ENCODE assay signal across 8 mouse cellular contexts in the genomic region with DNA sequence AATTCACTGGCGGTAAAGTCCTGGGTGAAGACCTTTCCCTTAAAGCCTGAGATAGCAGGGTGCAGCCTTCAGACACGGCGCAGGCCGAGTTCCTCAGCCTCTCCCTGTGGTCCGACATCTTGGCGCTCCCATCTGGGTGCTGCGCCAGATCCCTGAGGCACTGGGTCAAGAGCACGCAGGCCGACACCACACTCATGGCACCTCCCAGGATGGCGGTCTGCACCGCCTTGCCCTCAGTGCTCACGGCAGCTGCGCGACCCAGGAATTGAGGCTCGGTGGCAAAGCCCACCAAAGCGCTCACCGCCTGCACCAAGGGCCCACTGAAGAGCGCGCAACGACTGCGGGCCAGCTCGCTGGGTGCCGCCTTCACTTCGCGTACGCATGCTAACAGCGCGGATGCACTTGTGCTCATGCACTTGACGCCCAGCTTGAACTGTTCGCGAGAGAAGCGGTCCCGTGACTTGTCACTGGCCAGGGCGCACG. TPM values are rescaled to one million over a fixed set of nuclear protein-coding genes. Genes with fewer than 3 reads are reported as not detected.
A peak's percentile ranks its signal among the peaks of the same experiment; 100 is the strongest.
DNase-seq lines count a peak whose midpoint lies in the region; ATAC-seq and TF ChIP-seq lines count a peak whose summit lies in the region.

No protein-coding gene starts in this region.

- peaks cover 16% of the 10 kb centered on the region for H3K4me1 ChIP-seq in kidney, postnatal 0 days (replicated peaks; ENCODE audit: insufficient read depth, low read length)
- H3K4me1 ChIP-seq in forebrain, embryonic 13.5 days: peaks cover 63% of the 10 kb centered on the region
- peaks cover 48% of the 10 kb centered on the region for H3K4me1 ChIP-seq in intestine, embryonic 16.5 days (ENCODE audit: control insufficient read depth, insufficient read depth, low read length)
- peaks cover 48% of the 10 kb centered on the region for H3K4me1 ChIP-seq in midbrain, embryonic 14.5 days (ENCODE audit: control insufficient read depth, insufficient read depth, low read length)

- peak overlapping the region; percentile 87 for H3K9ac ChIP-seq in kidney, postnatal 0 days (ENCODE audit: low read depth, low read length)
- no peak overlapping the region for H3K9ac ChIP-seq in forebrain, embryonic 13.5 days
- H3K9ac ChIP-seq in intestine, embryonic 16.5 days (ENCODE audit: low read depth, low read length): peak overlapping the region; percentile 93
- no peak overlapping the region; the same call in 1 of the 2 replicates for H3K9ac ChIP-seq in midbrain, embryonic 14.5 days (replicated peaks; ENCODE audit: low read length)

- H3K27me3 ChIP-seq in kidney, postnatal 0 days (ENCODE audit: insufficient read depth, low read length): no peaks in the 10 kb centered on the region
- no peaks in the 10 kb centered on the region for H3K27me3 ChIP-seq in forebrain, embryonic 13.5 days
- no peaks in the 10 kb centered on the region for H3K27me3 ChIP-seq in intestine, embryonic 16.5 days (replicated peaks; ENCODE audit: control insufficient read depth, insufficient read depth, low read length)
- H3K27me3 ChIP-seq in midbrain, embryonic 14.5 days (ENCODE audit: control insufficient read depth, insufficient read depth, low read length): no peaks in the 10 kb centered on the region

- intact Hi-C loops in left cerebral cortex, postnatal 36 days (cut with DNase I): loop anchor here (10.0 kb wide), 2 partner anchors 217 to 317 kb away; no protein-coding TSS in a partner anchor

- no peak for DNase-seq in kidney, postnatal 0 days (ENCODE audit: low spot score)
- no peak for DNase-seq in kidney, adult 11 months
- DNase-seq in ZHBTc4 (ENCODE audit: low read depth, low spot score): peak; percentile 76
- no peak for DNase-seq in midbrain, embryonic 14.5 days
- DNase-seq in left cerebral cortex, postnatal 36 days (ENCODE audit: low spot score in 2 of 2): no peak
- DNase-seq in urinary bladder, postnatal 4 days (ENCODE audit: low spot score in 2 of 2): no peak

- no peak for ATAC-seq in kidney, postnatal 0 days (replicated peaks; ENCODE audit: low FRiP score, low read depth)
- no peak for ATAC-seq in forebrain, embryonic 13.5 days
- ATAC-seq in intestine, embryonic 16.5 days: no peak
- no peak for ATAC-seq in midbrain, embryonic 14.5 days (ENCODE audit: low FRiP score, low TSS enrichment)

- H3K36me3 ChIP-seq in kidney, postnatal 0 days (ENCODE audit: insufficient read depth, low read length): 0 out of 2 replicates have a peak, but pooled peaks cover 3% of the 10 kb centered on the region
- peaks cover 16% of the 10 kb centered on the region for H3K36me3 ChIP-seq in forebrain, embryonic 13.5 days (ENCODE audit: poor library complexity, severe bottlenecking)
- H3K36me3 ChIP-seq in intestine, embryonic 16.5 days (ENCODE audit: control insufficient read depth, insufficient read depth, low read length): 0 out of 2 replicates have a peak, but pooled peaks cover 2% of the 10 kb centered on the region
- H3K36me3 ChIP-seq in midbrain, embryonic 14.5 days (ENCODE audit: control insufficient read depth, insufficient read depth, low read length): peaks cover 8% of the 10 kb centered on the region; the same call in 1 of the 2 replicates

- peak overlapping the region; percentile 65 for H3K4me3 ChIP-seq in kidney, postnatal 0 days (replicated peaks; ENCODE audit: low read depth, low read length)
- peak overlapping the region; percentile 75 for H3K4me3 ChIP-seq in forebrain, embryonic 13.5 days
- H3K4me3 ChIP-seq in intestine, embryonic 16.5 days (ENCODE audit: low read length): peak overlapping the region; percentile 83
- peak overlapping the region; percentile 74 for H3K4me3 ChIP-seq in midbrain, embryonic 14.5 days (replicated peaks; ENCODE audit: low read depth, low read length)

- H3K27ac ChIP-seq in kidney, postnatal 0 days: peak overlapping the region; percentile 97
- H3K27ac ChIP-seq in forebrain, embryonic 13.5 days: no peak overlapping the region
- peak overlapping the region; percentile 99 for H3K27ac ChIP-seq in intestine, embryonic 16.5 days (ENCODE audit: low read length)
- peak overlapping the region; percentile 93 for H3K27ac ChIP-seq in midbrain, embryonic 14.5 days (replicated peaks; ENCODE audit: low read depth, low read length)

- peak overlapping the region; percentile 91 for H3K4me2 ChIP-seq in kidney, postnatal 0 days (ENCODE audit: low read length)
- peak overlapping the region; percentile 90 for H3K4me2 ChIP-seq in forebrain, embryonic 13.5 days
- peak overlapping the region; percentile 89 for H3K4me2 ChIP-seq in intestine, embryonic 16.5 days (ENCODE audit: low read depth, low read length)
- peak overlapping the region; percentile 90 for H3K4me2 ChIP-seq in midbrain, embryonic 14.5 days (ENCODE audit: low read length)

- no peak for TF ChIP-seq CTCF in kidney, postnatal 0 days (IDR thresholded peaks at IDR 0.05; ENCODE audit: low read depth)

- 83% methylated on average over 35 of the region's 35 CpGs for WGBS in kidney, postnatal 0 days
- WGBS in forebrain, embryonic 13.5 days: 95% methylated on average over 35 of the region's 35 CpGs
- WGBS in intestine, embryonic 16.5 days: 84% methylated on average over 35 of the region's 35 CpGs
- WGBS in midbrain, embryonic 14.5 days: 93% methylated on average over 35 of the region's 35 CpGs

- H3K9me3 ChIP-seq in kidney, postnatal 0 days (replicated peaks; ENCODE audit: low read length): no peaks in the 10 kb centered on the region
- H3K9me3 ChIP-seq in forebrain, embryonic 13.5 days (replicated peaks): no peaks in the 10 kb centered on the region
- peaks cover 3% of the 10 kb centered on the region; the same call in 1 of the 2 replicates for H3K9me3 ChIP-seq in intestine, embryonic 16.5 days (ENCODE audit: control insufficient read depth, low read length)
- 0 out of 2 replicates have a peak, but pooled peaks cover 3% of the 10 kb centered on the region for H3K9me3 ChIP-seq in midbrain, embryonic 14.5 days (ENCODE audit: control insufficient read depth, low read length)

RNA-seq across cellular contexts. Expression of gene Tlnrd1, which starts 1.9 kb away (rescaled TPM):
- 10.0 and 12.8 TPM in 2 replicates for polyA plus RNA-seq in kidney, postnatal 0 days (2015; fragmentation: Nextera tagmentation; extraction: Ambion mirVana)
- 4.1 and 4.2 TPM in 2 replicates for polyA plus RNA-seq in forebrain, embryonic 13.5 days (2015; fragmentation: Nextera tagmentation; extraction: Ambion mirVana)
- polyA plus RNA-seq in intestine, embryonic 16.5 days (2015; fragmentation: Nextera tagmentation; extraction: Ambion mirVana): 5.8 and 7.0 TPM in 2 replicates
- polyA plus RNA-seq in midbrain, embryonic 14.5 days (2014; fragmentation: Nextera tagmentation; extraction: Ambion mirVana): 9.2 and 11.1 TPM in 2 replicates
- 10 to 100 TPM; 21.5 to 27.9 TPM for total RNA-seq in left cerebral cortex, postnatal 36 days (2021)

RNA-seq across cellular contexts. Expression of gene Mesd, which starts 2.1 kb away (rescaled TPM):
- polyA plus RNA-seq in kidney, postnatal 0 days (2015; fragmentation: Nextera tagmentation; extraction: Ambion mirVana): 109 and 111 TPM in 2 replicates
- polyA plus RNA-seq in forebrain, embryonic 13.5 days (2015; fragmentation: Nextera tagmentation; extraction: Ambion mirVana): 68.8 and 69.1 TPM in 2 replicates
- 73.1 and 83.0 TPM in 2 replicates for polyA plus RNA-seq in intestine, embryonic 16.5 days (2015; fragmentation: Nextera tagmentation; extraction: Ambion mirVana)
- 41.0 and 50.6 TPM in 2 replicates for polyA plus RNA-seq in midbrain, embryonic 14.5 days (2014; fragmentation: Nextera tagmentation; extraction: Ambion mirVana)
- 10 to 100 TPM; 55.9 to 60.9 TPM for total RNA-seq in left cerebral cortex, postnatal 36 days (2021)

Comparison
In these comparisons a context has a peak if more than half of its experiments do, and no peak if none do; other contexts are left out.
1. H3K9ac ChIP-seq: peak in kidney, postnatal 0 days (single experiment) and intestine, embryonic 16.5 days (single experiment); none in forebrain, embryonic 13.5 days (single experiment) and midbrain, embryonic 14.5 days (single experiment).
2. Peak in every context shown above with its lines, with median percentiles within 50 percentile points of each other: H3K4me2 ChIP-seq and H3K4me3 ChIP-seq.